Mouse (Mus musculus): Measurements from ENCODE around the gene Osgin1.

DNA sequence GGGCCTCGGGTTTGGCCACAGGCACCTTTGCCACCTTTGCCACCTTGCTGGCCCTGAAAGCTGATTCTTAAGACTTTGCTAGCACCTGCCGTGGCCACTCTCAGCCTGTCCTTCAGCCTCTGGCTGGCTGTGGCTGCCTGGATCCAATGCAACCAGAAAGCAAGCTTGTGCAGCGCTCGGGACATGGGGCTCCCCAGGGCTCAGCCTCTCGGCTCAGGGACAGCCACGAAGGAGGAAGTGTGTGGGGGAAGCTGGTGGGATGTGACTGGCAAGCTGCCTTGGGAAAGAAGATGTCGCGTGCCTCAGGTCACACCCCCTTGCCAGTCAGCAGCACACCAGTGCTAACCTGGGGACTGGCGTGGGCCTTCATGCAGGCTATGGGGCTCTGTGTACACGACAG, 9.2 kb upstream of the Osgin1 start:
- TF ChIP-seq CTCF (conservative IDR thresholded peaks at IDR 0.05; ENCODE audit: insufficient read depth, insufficient read length, low read depth, low read length) (no peak), POLR2A (IDR thresholded peaks at IDR 0.05; ENCODE audit: low read depth, low read length) (no peak)
